Mouse (Mus musculus) embryo, embryonic 10 days (tissue): ENCODE measurements around the gene Gm281.

Experiments used
- DNase-seq: peaks from one replicate; pipeline ENCODE4 v3.0.0-alpha.2; 2015; ENCODE audit warnings: low spot score

Gene Gm281

GRCm38 (mm10) chr14:13812801-13813479, 101.3 kb downstream of the Gm281 start:
- DNase-seq = peak; percentile 7

GRCm38 (mm10) chr14:13790446-13790845, 123.8 kb downstream of the Gm281 start:
- DNase-seq = no peak

GRCm38 (mm10) chr14:13790001-13790400, 124.3 kb downstream of the Gm281 start:
- no peak for DNase-seq

- no peak for DNase-seq
These were observed 131.3 kb downstream of the Gm281 start for GRCm38 (mm10) chr14:13782970-13783369.

- no peak for DNase-seq
These were observed 135.9 kb downstream of the Gm281 start for GRCm38 (mm10) chr14:13778383-13778782.

GRCm38 (mm10) chr14:13771163-13771562, 143.1 kb downstream of the Gm281 start:
- DNase-seq = no peak

GRCm38 (mm10) chr14:13770686-13771085, 143.6 kb downstream of the Gm281 start:
- DNase-seq = peak; percentile 77
